Mouse (Mus musculus) heart, embryonic 14.5 days (tissue): ENCODE data around the gene Sfpq. TPM values are rescaled to one million over a fixed set of nuclear protein-coding genes. Genes with fewer than 3 reads are reported as not detected.
"Not testable (repeated sequence)": the region's sequence is repeated elsewhere in the genome, so short reads cannot be mapped to it uniquely, and the experiment has no call there.

Experiments
- ATAC-seq: fragments of 200-750 bp; cut with Nextera tagmentation; 2 replicates; pipeline ENCODE4 v1.8.0; 2017; ENCODE audit warnings: low read depth, moderate TSS enrichment; ENCODE audit not compliant: insufficient number of reproducible peaks, insufficient read depth, low FRiP score
- H3K27ac ChIP-seq, 2 experiments: fragments of 200-500 bp in 1 of 2; fragments of 300-500 bp in 1 of 2; sonication (generic) in 1 of 2; replicated peaks in 1 of 2; 2 replicates each; pipeline ENCODE4 v1.5.1; 2012 to 2014; ENCODE audit warnings: low read depth in 2 of 2, low read length in 2 of 2, control low read depth in 1 of 2, mild to moderate bottlenecking in 1 of 2, mixed read lengths in 1 of 2; ENCODE audit not compliant: control insufficient read depth in 1 of 2, insufficient read depth in 1 of 2
- H3K27me3 ChIP-seq: fragments of 300-500 bp; sonication (generic); 2 replicates; pipeline ENCODE4 v1.6.1; 2014; ENCODE audit warnings: mild to moderate bottlenecking, low read length, control low read depth; ENCODE audit not compliant: control insufficient read depth, insufficient read depth
- H3K36me3 ChIP-seq: fragments of 300-500 bp; sonication (generic); 2 replicates; pipeline ENCODE4 v1.6.1; 2014; ENCODE audit warnings: mild to moderate bottlenecking, control low read depth, low read length, mixed read lengths; ENCODE audit not compliant: control insufficient read depth, insufficient read depth
- H3K4me1 ChIP-seq, 2 experiments: fragments of 200-500 bp in 1 of 2; fragments of 300-500 bp in 1 of 2; sonication (generic) in 1 of 2; 2 replicates each; pipeline ENCODE4 v1.6.1; 2012 to 2014; ENCODE audit warnings: low read length in 2 of 2, control low read depth in 1 of 2, mixed read lengths in 1 of 2; ENCODE audit not compliant: control insufficient read depth in 2 of 2, insufficient read depth in 2 of 2
- H3K4me2 ChIP-seq: fragments of 300-500 bp; sonication (generic); 2 replicates; pipeline ENCODE4 v1.6.1; 2014; ENCODE audit warnings: mild to moderate bottlenecking, low read length
- H3K4me3 ChIP-seq, 2 experiments: fragments of 200-500 bp in 1 of 2; fragments of 300-500 bp in 1 of 2; sonication (generic) in 1 of 2; 2 replicates each; pipeline ENCODE4 v1.5.1; 2012 to 2014; ENCODE audit warnings: low read length in 2 of 2, mild to moderate bottlenecking in 2 of 2, control low read depth in 1 of 2, low read depth in 1 of 2, moderate library complexity in 1 of 2; ENCODE audit not compliant: control insufficient read depth in 1 of 2, insufficient read depth in 1 of 2
- H3K9ac ChIP-seq: fragments of 300-500 bp; sonication (generic); 2 replicates; pipeline ENCODE4 v1.6.1; 2014; ENCODE audit warnings: mild to moderate bottlenecking, low read length
- H3K9me3 ChIP-seq: fragments of 300-500 bp; sonication (generic); 2 replicates; pipeline ENCODE4 v1.6.1; 2016; ENCODE audit warnings: low read length, control low read depth; ENCODE audit not compliant: control insufficient read depth
- WGBS: fragments of 180-500 bp; shearing (Covaris S2); extraction: QIAGEN DNeasy Blood & Tissue Kit; methylation state at CpG from one replicate; pipeline ENCODE4 v1.1.7; 2014; 5-methylcytosine and 5-hydroxymethylcytosine counted together
- polyA plus RNA-seq: library from polyadenylated mRNA; unstranded; fragments of >200 nt; fragmentation: Nextera tagmentation; extraction: Ambion mirVana; gene quantifications from 2 replicates; pipeline ENCODE4 v1.2.1, GENCODE M21; 2014

The Sfpq gene
- polyA plus RNA-seq, 1 experiment from 2014 or later = 76.1 TPM

GRCm38 (mm10) chr4:126990553-126990952 lies 30.6 kb upstream of the Sfpq start:
- Histone ChIP-seq H3K9me3 (no peaks in the 10 kb centered on the region), H3K9ac (no peak overlapping the region), H3K4me2 (no peak overlapping the region), H3K36me3 (no peaks in the 10 kb centered on the region), H3K27me3 (no peaks in the 10 kb centered on the region), H3K4me3 (no peak overlapping the region), H3K27ac (no peak overlapping the region), H3K4me1 (no peaks in the 10 kb centered on the region)
- no peak for ATAC-seq

GRCm38 (mm10) chr4:126992356-126992755 lies 28.8 kb upstream of the Sfpq start:
- 58% methylated on average over 5 of the region's 5 CpGs for WGBS
- no peaks in the 10 kb centered on the region for H3K27me3 ChIP-seq
- no peak overlapping the region for H3K9ac ChIP-seq
- H3K36me3 ChIP-seq = no peaks in the 10 kb centered on the region
- no peak overlapping the region for H3K4me3 ChIP-seq
- ATAC-seq = no peak
- H3K27ac ChIP-seq = no peak overlapping the region
- H3K4me1 ChIP-seq = no peaks in the 10 kb centered on the region
- H3K9me3 ChIP-seq = no peaks in the 10 kb centered on the region
- no peak overlapping the region for H3K4me2 ChIP-seq

- not testable (repeated sequence) for H3K36me3 ChIP-seq, H3K27me3 ChIP-seq, H3K27ac ChIP-seq, ATAC-seq, H3K4me1 ChIP-seq, H3K9me3 ChIP-seq, H3K9ac ChIP-seq, H3K4me2 ChIP-seq, H3K4me3 ChIP-seq
- 91% methylated on average over 16 of the region's 16 CpGs for WGBS
Measured at GRCm38 (mm10) chr4:126999372-126999771, 21.8 kb upstream of the Sfpq start.

- no peaks in the 10 kb centered on the region for H3K9me3 ChIP-seq
- 34% methylated on average over 8 of the region's 8 CpGs for WGBS
- no peak overlapping the region for H3K4me3 ChIP-seq
- H3K36me3 ChIP-seq = no peaks in the 10 kb centered on the region
- peaks cover 0 to 7% of the 10 kb centered on the region in 2 experiments; a peak in 1 of 4 replicates for H3K4me1 ChIP-seq
- ATAC-seq = no peak
- H3K27ac ChIP-seq = no peak overlapping the region
- H3K27me3 ChIP-seq = no peaks in the 10 kb centered on the region
- no peak overlapping the region for H3K4me2 ChIP-seq
- H3K9ac ChIP-seq = no peak overlapping the region
Measured at GRCm38 (mm10) chr4:127000601-127001105, 20.5 kb upstream of the Sfpq start.

GRCm38 (mm10) chr4:127004384-127004783 lies 16.7 kb upstream of the Sfpq start:
- 85% methylated on average over 3 of the region's 3 CpGs for WGBS
- Histone ChIP-seq H3K27me3 (no peaks in the 10 kb centered on the region), H3K4me2 (no peak overlapping the region), H3K9ac (no peak overlapping the region), H3K36me3 (no peaks in the 10 kb centered on the region), H3K4me3 (no peak overlapping the region), H3K27ac (no peak overlapping the region), H3K4me1 (peaks cover 0 to 7% of the 10 kb centered on the region in 2 experiments; a peak in 1 of 4 replicates), H3K9me3 (no peaks in the 10 kb centered on the region)
- no peak for ATAC-seq

GRCm38 (mm10) chr4:127005113-127005936 lies 15.8 kb upstream of the Sfpq start:
- 19% methylated on average over 25 of the region's 25 CpGs for WGBS
- H3K27me3 ChIP-seq = no peaks in the 10 kb centered on the region
- peak overlapping the region; percentile 65 for H3K4me2 ChIP-seq
- H3K4me1 ChIP-seq = peaks cover 0 to 7% of the 10 kb centered on the region in 2 experiments; a peak in 1 of 4 replicates
- H3K27ac ChIP-seq = no peak overlapping the region
- H3K4me3 ChIP-seq = peak overlapping the region; percentile 26 to 32
- no peaks in the 10 kb centered on the region for H3K36me3 ChIP-seq
- ATAC-seq = no peak
- no peaks in the 10 kb centered on the region for H3K9me3 ChIP-seq
- H3K9ac ChIP-seq = peak overlapping the region; percentile 44; the same call in 1 of the 2 replicates

GRCm38 (mm10) chr4:127015294-127015993 lies 5.7 kb upstream of the Sfpq start:
- H3K4me3 ChIP-seq = peak overlapping the region; percentile 23 to 40

More at GRCm38 (mm10) chr4:127015294-127015993, 5.7 kb upstream of the Sfpq start:
- peak; percentile 71; the same call in 1 of the 2 replicates for ATAC-seq
- H3K27me3 ChIP-seq, H3K4me1 ChIP-seq, H3K9me3 ChIP-seq, H3K36me3 ChIP-seq: not testable (repeated sequence)
- Histone ChIP-seq H3K4me2 (peak overlapping the region; percentile 41), H3K9ac (peak overlapping the region; percentile 44; the same call in 1 of the 2 replicates), H3K27ac (peak overlapping the region in 1 of 2 experiments; percentile 62; a peak in 2 of 4 replicates)
- 16% methylated on average over 14 of the region's 26 CpGs for WGBS
